Mouse (Mus musculus): ENCODE data around the gene Bach1.
"Not testable (repeated sequence)": the region's sequence is repeated elsewhere in the genome, so short reads cannot be mapped to it uniquely, and the experiment has no call there.

Bach1 gene

DNA sequence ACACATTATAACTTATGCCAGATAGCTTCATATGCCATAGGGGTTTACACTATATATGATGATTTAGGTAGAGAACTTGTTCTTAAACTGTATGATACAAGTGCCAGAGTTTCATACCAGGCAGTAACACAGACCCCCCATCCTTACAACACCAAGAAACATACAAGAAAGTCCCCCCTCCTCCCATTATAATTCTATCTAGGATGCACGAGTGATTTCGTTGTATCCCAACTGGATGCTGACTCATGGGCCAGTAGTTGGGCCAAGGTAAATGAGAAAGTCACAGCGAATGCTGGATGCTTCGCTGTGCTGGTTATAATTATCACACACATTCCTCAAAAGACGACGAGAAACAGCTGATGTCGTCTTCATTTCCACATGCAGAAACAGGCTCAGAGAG is 25.6 kb upstream of the Bach1 start:
- in situ Hi-C loops (cut with MboI; ENCODE audit: low pct_unique_long_range_greater_than_20kb in 1 of 2, low sequenced_read_pairs in 2 of 2, unreplicated experiment in 1 of 2), result no loop called here

DNA sequence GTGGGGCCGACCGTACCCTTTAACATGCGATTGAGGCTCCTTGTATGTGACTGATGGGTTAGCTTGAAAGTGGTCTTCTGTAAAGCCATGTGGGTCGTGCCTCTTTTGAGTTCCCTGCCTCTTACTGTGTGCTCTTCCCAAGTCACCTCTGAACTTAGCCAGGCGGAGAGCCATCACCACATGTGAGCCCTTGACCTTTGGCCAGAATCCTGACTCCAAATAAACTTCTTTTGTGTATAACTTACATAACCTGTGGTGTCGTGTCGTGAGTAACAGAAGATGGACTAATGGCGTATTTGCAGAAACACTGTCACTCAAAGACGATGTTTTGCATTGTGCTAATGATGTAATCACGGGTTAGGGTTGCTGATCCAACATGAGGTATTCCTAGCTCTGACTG is 22.6 kb upstream of the Bach1 start:
- in situ Hi-C loops (cut with MboI; ENCODE audit: low pct_unique_long_range_greater_than_20kb in 1 of 2, low sequenced_read_pairs in 2 of 2, unreplicated experiment in 1 of 2), result no loop called here

DNA sequence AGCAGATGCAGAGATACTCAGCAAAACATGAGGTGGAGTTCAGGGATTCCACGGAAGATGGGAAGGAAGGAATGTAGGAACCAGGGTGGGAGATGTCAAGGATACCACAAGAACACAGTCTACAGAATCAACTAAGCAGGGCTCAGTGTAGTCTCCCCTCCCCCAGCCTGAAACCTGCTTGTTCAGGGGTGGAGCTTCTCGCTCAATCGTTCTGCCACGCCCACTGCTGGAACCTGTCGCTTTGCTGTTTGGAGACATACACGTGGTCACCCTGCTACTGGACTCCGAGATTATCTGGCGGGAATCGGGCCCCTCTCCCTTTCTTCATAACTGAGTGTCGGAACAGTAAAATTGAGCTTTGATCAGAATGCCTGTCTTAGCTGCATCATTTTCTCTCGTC is 20.1 kb upstream of the Bach1 start:
- in situ Hi-C loops (cut with MboI; ENCODE audit: low pct_unique_long_range_greater_than_20kb in 1 of 2, low sequenced_read_pairs in 2 of 2, unreplicated experiment in 1 of 2), result no loop called here

DNA sequence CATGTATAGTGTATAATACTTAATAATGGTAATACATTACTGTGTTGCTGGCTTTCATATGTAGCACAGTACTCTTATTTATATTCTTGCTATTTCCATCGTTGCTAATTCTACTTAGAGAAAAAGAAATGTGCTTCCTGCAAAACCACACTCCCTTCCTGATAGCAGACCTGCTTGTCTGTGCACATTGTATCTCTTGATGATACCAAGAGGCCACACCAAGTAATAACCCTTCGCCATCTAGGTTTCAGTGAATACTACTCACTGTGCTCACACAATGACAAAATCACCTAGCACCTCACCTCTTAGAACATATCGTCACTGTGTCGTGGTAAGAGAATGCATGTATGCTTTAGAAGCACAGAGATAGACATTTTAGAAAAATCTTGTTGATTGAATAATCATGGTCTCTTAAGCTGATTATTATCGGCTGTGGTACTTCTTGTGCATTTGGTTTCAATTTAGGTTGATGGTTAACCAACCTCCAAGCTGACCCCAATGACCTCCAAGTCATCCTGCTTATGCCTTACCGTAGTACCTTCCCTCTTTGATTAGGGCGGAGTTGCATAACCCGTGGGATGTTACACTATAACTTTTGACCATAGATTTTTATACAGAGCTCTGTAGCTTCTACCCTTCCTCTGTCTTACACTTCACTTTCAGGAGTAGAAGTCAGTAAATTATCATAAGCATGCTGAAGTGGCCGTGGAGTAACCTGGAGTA is 17.7 kb upstream of the Bach1 start:
- in situ Hi-C loops (cut with MboI; ENCODE audit: low pct_unique_long_range_greater_than_20kb in 1 of 2, low sequenced_read_pairs in 2 of 2, unreplicated experiment in 1 of 2), result no loop called here

DNA sequence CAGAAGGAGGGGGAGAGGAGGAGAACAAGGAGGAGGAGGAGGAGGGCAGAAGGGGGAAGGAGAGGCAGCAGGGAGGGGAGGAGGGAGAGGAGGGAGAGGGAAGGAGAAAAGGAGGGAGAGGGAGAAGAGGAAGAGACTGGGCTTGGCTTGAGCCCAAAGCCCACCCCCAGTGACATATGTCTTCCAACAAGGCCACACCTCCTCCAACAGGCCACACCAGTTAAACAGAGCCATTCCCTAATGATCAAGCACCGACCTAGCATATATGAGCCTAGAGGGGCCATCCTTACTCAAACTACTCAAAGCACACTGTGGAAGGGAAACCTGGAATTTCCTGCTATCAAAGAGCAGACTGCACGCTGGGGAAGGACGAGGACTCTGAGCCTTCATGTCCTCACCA is 16.9 kb upstream of the Bach1 start:
- in situ Hi-C loops (cut with MboI; ENCODE audit: low pct_unique_long_range_greater_than_20kb in 1 of 2, low sequenced_read_pairs in 2 of 2, unreplicated experiment in 1 of 2), result no loop called here

DNA sequence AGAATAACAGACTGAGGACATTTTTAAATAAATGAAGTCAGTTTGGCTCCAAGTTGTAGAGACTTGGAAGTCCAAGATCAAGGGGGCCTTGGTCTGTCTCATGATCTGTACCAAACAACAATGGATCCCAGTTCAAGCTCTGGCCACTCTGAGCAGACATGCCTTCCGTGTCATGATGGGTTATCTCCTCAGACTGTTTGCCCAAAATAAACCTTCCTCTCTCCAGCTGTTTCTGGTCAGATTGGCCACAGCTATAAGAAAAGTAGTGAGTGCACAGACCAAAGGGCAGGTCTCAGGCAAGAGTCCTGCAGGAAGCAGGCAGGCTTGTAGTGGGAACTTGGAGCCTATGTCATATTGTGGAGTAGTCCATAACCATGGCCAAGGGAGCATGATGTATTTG is 12.3 kb upstream of the Bach1 start:
- in situ Hi-C loops (cut with MboI; ENCODE audit: low pct_unique_long_range_greater_than_20kb in 1 of 2, low sequenced_read_pairs in 2 of 2, unreplicated experiment in 1 of 2), result no loop called here

DNA sequence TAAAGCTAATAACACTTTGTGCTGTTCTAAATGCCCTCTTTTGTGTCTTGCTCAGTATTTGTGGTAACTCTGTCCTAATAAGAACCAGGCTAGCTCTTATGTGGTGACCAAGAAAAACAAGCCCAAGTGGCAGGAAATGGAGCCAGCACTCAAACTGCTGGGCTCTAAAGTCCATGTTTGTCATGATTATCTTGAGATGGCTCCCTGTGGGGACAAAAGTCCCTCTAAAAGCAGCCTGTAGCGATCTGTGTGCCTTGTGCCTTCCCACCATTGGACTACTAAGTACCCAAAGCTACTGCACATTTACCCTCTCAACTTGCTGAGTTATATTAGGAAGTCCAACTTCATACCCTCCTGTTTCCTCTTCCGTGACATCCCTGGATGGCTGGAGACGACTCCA is 11.4 kb upstream of the Bach1 start:
- in situ Hi-C loops (cut with MboI; ENCODE audit: low pct_unique_long_range_greater_than_20kb in 1 of 2, low sequenced_read_pairs in 2 of 2, unreplicated experiment in 1 of 2), result no loop called here

DNA sequence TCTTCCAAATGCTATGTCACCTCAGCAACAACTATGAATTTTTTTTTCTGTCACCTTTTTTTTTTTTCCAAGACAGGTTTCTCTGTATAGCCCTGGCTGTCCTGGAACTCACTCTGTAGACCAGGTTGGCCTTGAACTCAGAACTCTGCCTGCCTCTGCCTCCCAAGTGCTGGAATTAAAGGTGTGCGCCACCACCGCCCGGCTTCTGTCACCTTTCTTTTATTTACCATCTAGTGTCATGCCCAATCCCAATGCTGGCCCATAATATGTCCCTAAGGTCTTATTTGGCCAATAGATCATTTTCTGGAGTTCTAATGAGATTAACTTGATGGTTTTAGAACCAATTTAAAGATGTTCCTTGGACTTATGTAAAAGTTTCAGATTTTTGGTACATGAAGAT is 10.4 kb upstream of the Bach1 start:
- in situ Hi-C loops (cut with MboI; ENCODE audit: low pct_unique_long_range_greater_than_20kb in 1 of 2, low sequenced_read_pairs in 2 of 2, unreplicated experiment in 1 of 2), result not testable (repeated sequence)

DNA sequence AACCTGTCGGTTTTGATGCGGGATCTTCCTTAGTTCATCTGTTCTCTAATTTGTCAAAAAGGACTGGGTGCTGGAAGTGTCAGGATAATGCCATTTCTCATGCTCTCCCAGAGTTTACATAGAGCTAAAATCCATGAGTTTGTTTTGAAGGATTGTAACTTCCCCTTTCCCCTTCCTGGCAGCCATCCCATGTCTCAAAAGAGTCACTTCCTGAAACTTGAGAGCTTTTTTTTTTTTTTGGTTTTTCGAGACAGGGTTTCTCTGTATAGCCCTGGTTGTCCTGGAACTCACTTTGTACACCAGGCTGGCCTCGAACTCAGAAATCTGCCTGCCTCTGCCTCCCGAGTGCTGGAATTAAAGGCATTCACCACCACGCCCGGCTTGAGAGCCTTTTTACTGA is 9.9 kb upstream of the Bach1 start:
- in situ Hi-C loops (cut with MboI; ENCODE audit: low pct_unique_long_range_greater_than_20kb in 1 of 2, low sequenced_read_pairs in 2 of 2, unreplicated experiment in 1 of 2), result not testable (repeated sequence)

DNA sequence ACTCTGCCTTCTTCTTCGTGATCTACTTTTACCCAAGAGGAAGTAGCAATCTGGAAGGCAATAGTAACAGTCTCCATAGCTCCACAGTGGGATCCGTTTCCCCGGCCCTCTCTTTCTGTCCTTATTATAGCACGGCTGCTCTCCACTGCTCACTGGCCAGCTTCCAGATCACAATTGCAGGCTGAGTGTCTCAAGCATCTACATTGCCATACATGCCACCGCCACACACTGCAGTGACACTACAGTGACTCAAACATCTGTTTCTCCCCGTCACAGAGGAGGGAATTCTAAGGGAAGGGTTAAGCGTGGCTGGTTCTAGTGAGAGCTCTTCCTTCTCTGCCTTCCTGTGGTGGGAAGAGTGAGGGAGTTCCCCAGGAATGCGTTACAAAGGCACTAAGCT is 9.5 kb upstream of the Bach1 start:
- in situ Hi-C loops (cut with MboI; ENCODE audit: low pct_unique_long_range_greater_than_20kb in 1 of 2, low sequenced_read_pairs in 2 of 2, unreplicated experiment in 1 of 2), result no loop called here

DNA sequence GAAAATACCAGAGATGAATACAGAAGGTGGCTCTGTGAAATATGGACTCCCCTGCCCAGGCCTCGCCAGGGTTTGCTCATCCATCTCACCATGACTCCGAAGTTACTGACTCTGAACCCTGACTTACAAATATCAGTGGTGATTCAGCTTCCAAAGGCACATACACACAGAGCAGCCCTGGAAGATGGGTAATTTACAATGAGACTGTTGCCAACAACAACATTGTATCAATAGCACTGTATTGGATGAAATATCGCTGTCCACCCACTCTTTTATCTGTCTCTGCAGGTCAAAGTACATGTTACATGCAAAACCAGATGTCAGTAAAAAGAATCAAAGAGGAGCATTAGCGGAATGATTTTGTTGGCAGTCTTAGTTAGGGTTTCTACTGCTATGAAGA is 8.2 kb upstream of the Bach1 start:
- in situ Hi-C loops (cut with MboI; ENCODE audit: low pct_unique_long_range_greater_than_20kb in 1 of 2, low sequenced_read_pairs in 2 of 2, unreplicated experiment in 1 of 2), result no loop called here

DNA sequence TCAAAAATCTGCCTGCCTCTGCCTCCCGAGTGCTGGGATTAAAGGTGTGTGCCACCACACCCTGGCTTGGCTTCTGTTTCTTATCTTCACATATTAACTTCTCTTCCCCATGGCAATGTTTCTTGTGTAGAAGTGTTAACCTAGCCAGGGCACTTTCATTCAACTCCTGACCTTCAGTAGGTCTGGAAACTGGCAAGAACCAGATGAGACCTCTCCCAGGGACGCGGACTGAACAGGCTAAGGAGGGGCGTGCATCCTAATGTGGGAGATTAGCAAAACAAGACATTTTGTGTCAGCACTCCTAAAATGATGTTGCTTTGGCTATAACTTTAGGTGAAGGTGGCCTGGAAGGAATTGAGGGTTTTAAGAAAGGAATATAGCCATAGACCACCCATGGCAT is 7.6 kb upstream of the Bach1 start:
- in situ Hi-C loops (cut with MboI; ENCODE audit: low pct_unique_long_range_greater_than_20kb in 1 of 2, low sequenced_read_pairs in 2 of 2, unreplicated experiment in 1 of 2), result no loop called here

DNA sequence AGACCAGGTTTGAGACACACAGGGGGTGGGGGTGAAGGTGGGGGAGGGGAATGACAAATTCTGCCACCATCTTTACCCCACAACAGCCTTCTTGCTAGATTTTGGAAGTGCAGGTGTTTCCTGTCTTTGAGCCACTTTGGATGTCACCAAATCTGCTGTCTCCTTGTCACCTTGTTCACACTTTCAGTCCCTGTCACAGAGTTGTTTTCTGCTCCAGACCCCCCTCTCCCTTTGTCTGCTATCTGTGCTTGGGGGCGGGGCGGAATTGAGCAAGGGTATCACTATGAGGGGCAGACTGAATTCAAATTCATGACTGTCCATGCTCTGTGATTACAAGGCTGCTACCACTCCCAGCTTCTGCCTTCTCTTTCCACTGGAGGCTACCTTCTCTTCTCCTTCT is 6.2 kb upstream of the Bach1 start:
- in situ Hi-C loops (cut with MboI; ENCODE audit: low pct_unique_long_range_greater_than_20kb in 1 of 2, low sequenced_read_pairs in 2 of 2, unreplicated experiment in 1 of 2), result no loop called here

DNA sequence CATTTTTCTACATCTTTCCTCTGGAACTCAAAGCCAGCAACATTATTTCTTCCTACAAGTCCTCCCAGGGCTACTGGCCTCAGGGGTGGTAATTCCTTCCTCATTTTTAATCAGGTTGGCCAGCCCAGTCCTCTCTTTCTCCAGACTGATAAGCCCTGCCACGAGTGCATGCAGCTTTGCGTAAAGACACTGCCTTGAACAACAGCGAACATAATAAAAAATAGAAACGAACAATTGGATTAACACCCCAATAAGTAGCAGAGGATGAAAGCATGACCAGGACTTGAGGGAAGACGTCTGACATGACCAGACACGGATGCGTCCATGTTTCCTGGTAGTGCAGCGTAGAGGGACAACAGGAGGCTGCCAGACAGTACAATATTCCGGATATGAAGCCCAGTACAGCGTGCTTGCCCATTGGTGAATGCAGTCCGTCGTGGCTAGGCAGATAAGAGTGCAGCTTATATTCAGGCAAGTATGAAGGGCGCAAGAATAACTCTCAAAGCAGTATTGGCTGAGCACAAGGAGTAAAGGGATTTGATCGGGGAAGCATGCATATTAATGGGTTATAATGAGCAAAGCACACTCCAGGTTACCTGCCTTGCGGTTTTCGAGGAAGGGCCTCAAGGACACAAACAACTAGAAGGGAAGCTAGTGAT is 909 bp upstream of the Bach1 start:
- in situ Hi-C loops (cut with MboI; ENCODE audit: low pct_unique_long_range_greater_than_20kb in 1 of 2, low sequenced_read_pairs in 2 of 2, unreplicated experiment in 1 of 2), result no loop called here

DNA sequence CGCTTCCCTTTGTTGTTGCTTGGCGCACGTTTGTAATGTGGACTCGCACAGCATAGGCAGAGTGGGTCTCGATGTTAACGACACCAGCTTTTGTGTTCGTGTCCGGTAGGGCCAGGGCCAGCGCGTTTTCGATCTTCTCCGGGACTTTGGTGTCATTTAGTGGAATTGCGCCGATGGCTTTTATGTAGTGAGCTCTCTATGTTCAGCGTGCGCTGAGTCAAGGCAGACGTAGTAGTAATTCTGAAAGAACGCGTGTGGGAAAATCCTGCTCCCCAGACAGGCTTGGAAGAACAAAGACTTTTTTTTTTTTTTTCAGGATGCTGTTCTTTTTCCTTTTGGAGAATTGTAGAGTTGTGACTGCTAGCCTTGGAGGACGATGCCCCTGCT is 554 bp downstream of the Bach1 start:
- in situ Hi-C loops (cut with MboI; ENCODE audit: low pct_unique_long_range_greater_than_20kb in 1 of 2, low sequenced_read_pairs in 2 of 2, unreplicated experiment in 1 of 2), result no loop called here

DNA sequence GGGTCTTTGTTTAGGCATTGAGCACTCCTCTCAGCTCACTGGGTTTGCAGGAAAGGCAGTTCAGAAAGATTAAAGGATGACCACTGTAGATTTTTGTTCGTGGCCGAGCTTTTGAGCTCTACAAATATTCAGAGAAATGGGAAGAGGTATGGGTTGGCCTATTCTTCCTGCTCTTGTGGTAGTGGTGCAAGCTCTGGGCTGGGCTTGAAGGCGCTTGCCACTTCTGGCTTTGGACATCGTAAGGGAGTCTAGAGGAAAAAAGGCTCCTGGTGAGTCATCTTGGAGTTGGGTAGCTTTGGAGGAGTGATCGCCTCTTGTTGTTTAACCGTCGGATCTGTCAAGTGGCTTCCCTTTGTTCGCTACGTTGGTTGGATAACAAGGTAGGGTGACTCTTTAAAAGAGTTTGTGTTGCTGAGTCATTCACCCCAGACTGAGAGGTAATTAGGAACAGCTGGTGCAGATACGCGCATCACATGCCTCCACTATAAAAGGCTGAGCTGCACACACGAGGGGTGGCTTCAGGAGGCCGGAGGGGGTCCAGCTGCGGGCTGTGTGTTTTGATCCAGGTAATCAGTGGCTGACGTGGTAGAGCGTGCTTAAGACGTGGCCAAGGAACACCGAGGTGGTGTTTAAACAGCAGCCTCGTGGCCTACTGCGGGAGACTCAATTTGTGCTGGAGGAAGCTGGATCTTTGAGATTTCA is 1.1 kb downstream of the Bach1 start:
- in situ Hi-C loops (cut with MboI; ENCODE audit: low pct_unique_long_range_greater_than_20kb in 1 of 2, low sequenced_read_pairs in 2 of 2, unreplicated experiment in 1 of 2), result no loop called here

DNA sequence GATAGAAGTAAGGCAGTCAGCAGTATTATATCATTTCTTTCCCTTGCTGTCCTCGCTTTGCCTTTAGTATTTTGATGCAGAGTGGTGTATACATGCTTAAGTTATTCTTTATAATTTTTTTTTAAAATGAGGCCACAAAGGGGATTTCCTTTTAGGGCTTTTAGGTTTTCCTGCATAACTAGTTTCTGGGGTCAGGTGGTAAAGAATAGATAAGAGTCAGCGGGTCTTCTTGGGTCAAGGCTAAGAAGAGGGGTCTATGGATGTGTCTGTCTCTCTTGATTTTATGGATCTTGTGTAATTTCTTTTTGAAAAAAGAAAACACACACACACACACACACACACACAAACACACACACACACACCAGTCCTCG is 1.6 kb downstream of the Bach1 start:
- in situ Hi-C loops (cut with MboI; ENCODE audit: low pct_unique_long_range_greater_than_20kb in 1 of 2, low sequenced_read_pairs in 2 of 2, unreplicated experiment in 1 of 2), result no loop called here

DNA sequence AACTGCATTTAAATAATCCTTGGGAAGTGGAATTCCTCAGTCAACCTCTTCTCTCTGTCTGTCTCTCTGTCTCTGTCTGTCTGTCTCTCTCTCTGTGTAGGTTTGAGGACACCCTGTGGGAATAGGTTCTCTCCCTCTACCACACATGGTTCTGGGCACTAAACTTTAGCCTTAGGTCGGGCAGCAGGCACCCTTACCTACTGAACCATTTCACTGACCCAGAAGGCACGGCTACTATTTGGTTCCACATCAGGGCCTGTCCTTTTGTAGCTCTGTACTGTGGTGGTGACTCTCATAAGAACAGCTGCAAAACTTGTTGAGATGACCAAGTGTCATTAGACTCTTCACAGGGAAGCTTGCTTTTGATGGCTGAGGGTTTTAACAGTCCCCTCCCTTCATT is 3.1 kb downstream of the Bach1 start:
- in situ Hi-C loops (cut with MboI; ENCODE audit: low pct_unique_long_range_greater_than_20kb in 1 of 2, low sequenced_read_pairs in 2 of 2, unreplicated experiment in 1 of 2), result no loop called here

DNA sequence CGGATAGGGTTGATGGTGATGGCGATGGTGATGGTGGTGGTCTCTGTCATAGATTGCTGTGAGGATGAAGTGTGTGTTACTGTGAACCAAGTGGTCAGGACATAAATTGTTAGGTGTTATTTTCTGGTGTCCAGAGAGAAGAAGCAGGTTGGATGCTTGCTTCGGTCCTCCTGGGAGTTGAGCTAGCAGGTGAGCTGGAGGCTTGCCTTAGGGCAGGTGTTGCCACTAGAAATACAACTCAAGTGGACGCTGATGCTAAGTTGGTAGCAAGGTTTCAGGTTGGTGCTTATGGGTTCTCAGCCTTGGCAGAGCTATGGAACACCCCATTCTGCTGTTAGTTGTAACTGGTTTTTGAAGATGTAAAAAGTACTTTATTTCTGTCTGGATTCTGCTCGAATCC is 4.1 kb downstream of the Bach1 start:
- in situ Hi-C loops (cut with MboI; ENCODE audit: low pct_unique_long_range_greater_than_20kb in 1 of 2, low sequenced_read_pairs in 2 of 2, unreplicated experiment in 1 of 2), result no loop called here

DNA sequence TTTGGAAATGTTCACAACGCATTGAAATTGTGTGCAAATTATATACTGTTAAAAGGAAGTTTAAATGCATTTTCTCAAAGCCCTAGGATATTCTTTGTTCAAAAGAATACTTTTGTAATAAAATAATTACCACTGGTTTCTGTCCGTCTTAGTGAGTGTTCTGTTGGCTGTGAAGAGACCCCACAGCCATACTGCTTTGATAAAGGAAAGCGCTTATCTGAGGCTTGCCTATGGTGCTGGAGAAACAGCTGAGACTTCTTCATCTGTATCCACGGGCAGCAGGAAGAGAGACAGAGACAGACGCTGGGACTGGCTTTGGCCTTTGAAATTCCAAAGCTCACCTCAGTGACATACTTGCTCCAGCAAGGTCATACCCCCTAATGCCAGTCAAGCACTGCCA is 5.5 kb downstream of the Bach1 start:
- in situ Hi-C loops (cut with MboI; ENCODE audit: low pct_unique_long_range_greater_than_20kb in 1 of 2, low sequenced_read_pairs in 2 of 2, unreplicated experiment in 1 of 2), result no loop called here
